Mouse (Mus musculus): ENCODE measurements around the gene Zbtb34. TPM values are rescaled to one million over a fixed set of nuclear protein-coding genes. Genes with fewer than 3 reads are reported as not detected.

Zbtb34 gene
- polyA plus RNA-seq, 1 experiment from 2014 or later, result 6.1 TPM

- Histone ChIP-seq H3K4me2 (no peak overlapping the region), H3K27me3 (replicated peaks; ENCODE audit: control insufficient read depth, insufficient read depth, low read length) (no peaks in the 10 kb centered on the region), H3K4me3 (ENCODE audit: low read depth, low read length) (no peak overlapping the region), H3K9me3 (ENCODE audit: control insufficient read depth, low read length) (no peaks in the 10 kb centered on the region), H3K9ac (ENCODE audit: low read depth, low read length) (no peak overlapping the region), H3K36me3 (ENCODE audit: control insufficient read depth, insufficient read depth, low read length) (peaks cover 20% of the 10 kb centered on the region; the same call in 1 of the 2 replicates), H3K4me1 (replicated peaks; ENCODE audit: control insufficient read depth, insufficient read depth, low read length) (peaks cover 3% of the 10 kb centered on the region; the same call in 1 of the 2 replicates), H3K27ac (ENCODE audit: low read depth, low read length) (no peak overlapping the region)
- ATAC-seq (replicated peaks; ENCODE audit: low FRiP score), result peak; percentile 49; the same call in 1 of the 2 replicates
- no peak for DNase-seq (ENCODE audit: low spot score)
- 36% methylated on average over 4 of the region's 4 CpGs for WGBS
These were observed 21.0 kb upstream of the Zbtb34 start for GRCm38 (mm10) chr2:33452140-33452539.

GRCm38 (mm10) chr2:33451038-33451978 is 20.2 kb upstream of the Zbtb34 start:
- ATAC-seq (replicated peaks; ENCODE audit: low FRiP score) (no peak), DNase-seq (ENCODE audit: low spot score) (no peak)
- no peak overlapping the region for H3K4me3 ChIP-seq (ENCODE audit: low read depth, low read length)
- WGBS, result 87% methylated on average over 11 of the region's 11 CpGs
- no peak overlapping the region for H3K9ac ChIP-seq (ENCODE audit: low read depth, low read length)
- peaks cover 3% of the 10 kb centered on the region; the same call in 1 of the 2 replicates for H3K4me1 ChIP-seq (replicated peaks; ENCODE audit: control insufficient read depth, insufficient read depth, low read length)
- no peak overlapping the region for H3K27ac ChIP-seq (ENCODE audit: low read depth, low read length)
- H3K27me3 ChIP-seq (replicated peaks; ENCODE audit: control insufficient read depth, insufficient read depth, low read length), result no peaks in the 10 kb centered on the region
- no peaks in the 10 kb centered on the region for H3K9me3 ChIP-seq (ENCODE audit: control insufficient read depth, low read length)
- no peak overlapping the region for H3K4me2 ChIP-seq
- H3K36me3 ChIP-seq (ENCODE audit: control insufficient read depth, insufficient read depth, low read length), result peaks cover 20% of the 10 kb centered on the region; the same call in 1 of the 2 replicates

- ATAC-seq (replicated peaks; ENCODE audit: low FRiP score) (no peak), DNase-seq (ENCODE audit: low spot score) (no peak)
- no peak overlapping the region for H3K4me2 ChIP-seq
- peaks cover 3% of the 10 kb centered on the region; the same call in 1 of the 2 replicates for H3K4me1 ChIP-seq (replicated peaks; ENCODE audit: control insufficient read depth, insufficient read depth, low read length)
- 89% methylated on average over 22 of the region's 22 CpGs for WGBS
- H3K4me3 ChIP-seq (ENCODE audit: low read depth, low read length), result no peak overlapping the region
- H3K27me3 ChIP-seq (replicated peaks; ENCODE audit: control insufficient read depth, insufficient read depth, low read length), result no peaks in the 10 kb centered on the region
- H3K27ac ChIP-seq (ENCODE audit: low read depth, low read length), result no peak overlapping the region
- no peak overlapping the region for H3K9ac ChIP-seq (ENCODE audit: low read depth, low read length)
- H3K9me3 ChIP-seq (ENCODE audit: control insufficient read depth, low read length), result no peaks in the 10 kb centered on the region
- peaks cover 18% of the 10 kb centered on the region; the same call in 1 of the 2 replicates for H3K36me3 ChIP-seq (ENCODE audit: control insufficient read depth, insufficient read depth, low read length)
These were observed 18.2 kb upstream of the Zbtb34 start for GRCm38 (mm10) chr2:33449119-33449873.

- ATAC-seq (replicated peaks; ENCODE audit: low FRiP score), result no peak
These were observed 15.7 kb upstream of the Zbtb34 start for GRCm38 (mm10) chr2:33446796-33447195.

GRCm38 (mm10) chr2:33445741-33446140 is 14.6 kb upstream of the Zbtb34 start:
- no peaks in the 10 kb centered on the region for H3K9me3 ChIP-seq (ENCODE audit: control insufficient read depth, low read length)
- ATAC-seq (replicated peaks; ENCODE audit: low FRiP score) (no peak), DNase-seq (ENCODE audit: low spot score) (no peak)
- 91% methylated on average over 5 of the region's 5 CpGs for WGBS
- no peak overlapping the region for H3K4me2 ChIP-seq
- H3K36me3 ChIP-seq (ENCODE audit: control insufficient read depth, insufficient read depth, low read length), result peaks cover 2% of the 10 kb centered on the region; the same call in 1 of the 2 replicates
- no peak overlapping the region for H3K4me3 ChIP-seq (ENCODE audit: low read depth, low read length)
- no peak overlapping the region for H3K9ac ChIP-seq (ENCODE audit: low read depth, low read length)
- no peaks in the 10 kb centered on the region for H3K4me1 ChIP-seq (replicated peaks; ENCODE audit: control insufficient read depth, insufficient read depth, low read length)
- H3K27ac ChIP-seq (ENCODE audit: low read depth, low read length), result no peak overlapping the region
- H3K27me3 ChIP-seq (replicated peaks; ENCODE audit: control insufficient read depth, insufficient read depth, low read length), result no peaks in the 10 kb centered on the region

More at GRCm38 (mm10) chr2:33446796-33447195, 15.7 kb upstream of the Zbtb34 start:
- H3K9ac ChIP-seq (ENCODE audit: low read depth, low read length), result no peak overlapping the region
- no peak overlapping the region for H3K27ac ChIP-seq (ENCODE audit: low read depth, low read length)
- 67% methylated on average over 1 of the region's 1 CpGs for WGBS
- no peak overlapping the region for H3K4me2 ChIP-seq
- no peaks in the 10 kb centered on the region for H3K27me3 ChIP-seq (replicated peaks; ENCODE audit: control insufficient read depth, insufficient read depth, low read length)
- no peak overlapping the region for H3K4me3 ChIP-seq (ENCODE audit: low read depth, low read length)
- H3K4me1 ChIP-seq (replicated peaks; ENCODE audit: control insufficient read depth, insufficient read depth, low read length), result no peaks in the 10 kb centered on the region
- H3K9me3 ChIP-seq (ENCODE audit: control insufficient read depth, low read length), result no peaks in the 10 kb centered on the region
- DNase-seq (ENCODE audit: low spot score), result no peak
- H3K36me3 ChIP-seq (ENCODE audit: control insufficient read depth, insufficient read depth, low read length), result peaks cover 6% of the 10 kb centered on the region; the same call in 1 of the 2 replicates

- no peaks in the 10 kb centered on the region for H3K9me3 ChIP-seq (ENCODE audit: control insufficient read depth, low read length)
- no peak overlapping the region for H3K9ac ChIP-seq (ENCODE audit: low read depth, low read length)
- no peak overlapping the region for H3K4me2 ChIP-seq
- H3K4me1 ChIP-seq (replicated peaks; ENCODE audit: control insufficient read depth, insufficient read depth, low read length), result no peaks in the 10 kb centered on the region
- no peak overlapping the region for H3K27ac ChIP-seq (ENCODE audit: low read depth, low read length)
- H3K36me3 ChIP-seq (ENCODE audit: control insufficient read depth, insufficient read depth, low read length), result peaks cover 2% of the 10 kb centered on the region; the same call in 1 of the 2 replicates
- DNase-seq (ENCODE audit: low spot score), result no peak
- ATAC-seq (replicated peaks; ENCODE audit: low FRiP score), result no peak
- no peak overlapping the region for H3K4me3 ChIP-seq (ENCODE audit: low read depth, low read length)
- no peaks in the 10 kb centered on the region for H3K27me3 ChIP-seq (replicated peaks; ENCODE audit: control insufficient read depth, insufficient read depth, low read length)
These were observed 13.7 kb upstream of the Zbtb34 start for GRCm38 (mm10) chr2:33444862-33445261.

GRCm38 (mm10) chr2:33444358-33444757 is 13.2 kb upstream of the Zbtb34 start:
- Histone ChIP-seq H3K4me3 (ENCODE audit: low read depth, low read length) (no peak overlapping the region), H3K27me3 (replicated peaks; ENCODE audit: control insufficient read depth, insufficient read depth, low read length) (no peaks in the 10 kb centered on the region), H3K4me1 (replicated peaks; ENCODE audit: control insufficient read depth, insufficient read depth, low read length) (no peaks in the 10 kb centered on the region), H3K36me3 (ENCODE audit: control insufficient read depth, insufficient read depth, low read length) (no peaks in the 10 kb centered on the region; the same call in 1 of the 2 replicates), H3K27ac (ENCODE audit: low read depth, low read length) (no peak overlapping the region), H3K9me3 (ENCODE audit: control insufficient read depth, low read length) (no peaks in the 10 kb centered on the region), H3K9ac (ENCODE audit: low read depth, low read length) (no peak overlapping the region), H3K4me2 (no peak overlapping the region)
- no peak for ATAC-seq (replicated peaks; ENCODE audit: low FRiP score)
- DNase-seq (ENCODE audit: low spot score), result no peak
- WGBS, result 72% methylated on average over 5 of the region's 5 CpGs

GRCm38 (mm10) chr2:33442701-33443100 is 11.6 kb upstream of the Zbtb34 start:
- no peaks in the 10 kb centered on the region for H3K27me3 ChIP-seq (replicated peaks; ENCODE audit: control insufficient read depth, insufficient read depth, low read length)
- H3K36me3 ChIP-seq (ENCODE audit: control insufficient read depth, insufficient read depth, low read length), result no peaks in the 10 kb centered on the region
- H3K9ac ChIP-seq (ENCODE audit: low read depth, low read length), result no peak overlapping the region
- WGBS, result 62% methylated on average over 4 of the region's 4 CpGs
- DNase-seq (ENCODE audit: low spot score) (no peak), ATAC-seq (replicated peaks; ENCODE audit: low FRiP score) (no peak)
- H3K9me3 ChIP-seq (ENCODE audit: control insufficient read depth, low read length), result no peaks in the 10 kb centered on the region
- no peak overlapping the region for H3K27ac ChIP-seq (ENCODE audit: low read depth, low read length)
- no peak overlapping the region for H3K4me3 ChIP-seq (ENCODE audit: low read depth, low read length)
- peaks cover 4% of the 10 kb centered on the region; the same call in 1 of the 2 replicates for H3K4me1 ChIP-seq (replicated peaks; ENCODE audit: control insufficient read depth, insufficient read depth, low read length)
- no peak overlapping the region for H3K4me2 ChIP-seq
